Mouse (Mus musculus): ENCODE measurements at regions not wholly inside any gene's neighbourhood (a gene's known extent, or its start where the extent isn't known, plus 50 kb on each side); places are given as distances from the start of the nearest gene placed in this dataset.

DNA sequence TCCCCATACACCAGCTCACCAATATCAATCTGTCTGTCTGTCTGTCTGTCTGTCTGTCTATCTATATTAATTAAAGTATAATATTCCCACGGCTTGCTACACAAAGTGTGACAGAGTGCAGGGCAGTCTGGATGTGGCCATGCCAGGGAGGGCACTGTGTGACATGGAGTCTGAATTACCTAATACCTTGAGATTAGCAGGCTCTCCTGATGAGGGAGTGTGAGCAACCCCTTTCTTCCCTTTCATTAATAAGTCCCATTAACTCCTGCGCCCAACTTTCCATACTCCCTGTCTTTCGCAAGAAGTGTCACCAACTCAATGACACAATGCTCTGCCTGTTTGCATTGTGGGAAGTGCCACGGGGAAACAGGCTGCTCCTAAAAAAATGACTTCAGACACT is 177.9 kb upstream of the Runx1 start:
- intact Hi-C loops (cut with DNase I) = no loop called here
- no peak for DNase-seq (ENCODE audit: extremely low spot score in 1 of 2, low spot score in 2 of 2)
- Histone ChIP-seq H3K27ac (no peak overlapping the region), H3K4me3 (no peak overlapping the region)
- TF ChIP-seq CTCF (IDR thresholded peaks at IDR 0.05) = no peak

DNA sequence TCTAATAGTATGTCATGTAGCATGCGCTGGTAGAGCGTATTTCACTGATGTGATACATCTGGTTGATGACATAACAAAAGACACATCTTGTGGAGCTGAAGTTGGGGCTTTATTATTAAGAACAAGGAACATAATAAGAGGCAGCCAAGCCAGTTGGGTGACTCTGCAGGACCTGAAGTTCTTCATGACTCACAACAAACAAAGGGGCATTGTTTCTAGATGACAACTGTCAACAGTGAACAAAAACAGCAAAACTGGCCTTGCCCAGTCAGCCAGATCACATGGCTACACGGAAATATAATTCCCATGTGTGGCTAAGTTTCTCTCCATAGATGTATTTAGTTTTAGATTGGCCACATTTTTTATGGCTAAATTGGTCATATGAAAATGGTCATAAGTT is 172.7 kb upstream of the Runx1 start:
- H3K27ac ChIP-seq = no peak overlapping the region
- H3K4me3 ChIP-seq = no peak overlapping the region
- intact Hi-C loops (cut with DNase I) = no loop called here
- no peak for TF ChIP-seq CTCF (IDR thresholded peaks at IDR 0.05)
- no peak for DNase-seq (ENCODE audit: extremely low spot score in 1 of 2, low spot score in 2 of 2)

DNA sequence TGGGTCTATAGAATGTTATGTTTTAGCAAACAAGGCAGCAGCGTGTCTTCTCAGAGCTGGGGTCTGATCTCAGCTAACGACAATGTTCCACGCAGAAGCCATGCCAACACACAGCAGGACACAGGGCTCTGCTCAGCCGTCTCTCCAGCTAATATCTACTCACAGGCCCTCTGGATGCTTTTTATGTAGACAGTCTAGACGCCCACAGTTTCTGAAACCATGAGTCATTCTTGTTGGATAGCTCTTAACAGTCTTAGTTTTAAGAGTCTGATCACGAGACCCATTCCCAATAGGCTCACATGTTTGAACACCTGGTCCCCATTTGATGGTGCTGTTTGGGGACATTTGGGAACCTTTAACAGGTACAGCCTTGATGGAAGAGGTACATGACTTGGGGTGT is 171.7 kb upstream of the Runx1 start:
- TF ChIP-seq CTCF (IDR thresholded peaks at IDR 0.05) = no peak
- Histone ChIP-seq H3K4me3 (no peak overlapping the region), H3K27ac (no peak overlapping the region)
- intact Hi-C loops (cut with DNase I) = no loop called here
- peak in 1 of 2 experiments; percentile 13 for DNase-seq (ENCODE audit: extremely low spot score in 1 of 2, low spot score in 2 of 2)

DNA sequence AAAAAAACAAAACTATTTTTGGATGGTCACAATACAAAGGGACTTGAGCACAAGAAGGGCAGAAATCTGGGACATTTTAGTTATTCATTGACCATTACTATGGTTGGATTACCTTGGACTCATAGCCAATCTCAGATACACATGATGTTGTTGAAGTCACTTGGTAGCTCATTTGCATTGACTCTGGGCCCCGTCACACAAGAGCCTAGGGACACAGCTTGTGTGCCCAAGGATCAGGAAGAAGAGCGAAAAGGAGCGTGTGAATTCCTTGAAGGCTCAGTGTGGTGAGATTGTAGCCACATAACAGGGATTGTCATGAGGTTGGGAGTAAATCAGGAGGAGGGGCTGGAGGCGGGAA is 170.0 kb upstream of the Runx1 start:
- DNase-seq (ENCODE audit: extremely low spot score in 1 of 2, low spot score in 2 of 2) = no peak
- TF ChIP-seq CTCF (IDR thresholded peaks at IDR 0.05) = no peak
- no peak overlapping the region for H3K27ac ChIP-seq
- intact Hi-C loops (cut with DNase I) = no loop called here
- no peak overlapping the region for H3K4me3 ChIP-seq

DNA sequence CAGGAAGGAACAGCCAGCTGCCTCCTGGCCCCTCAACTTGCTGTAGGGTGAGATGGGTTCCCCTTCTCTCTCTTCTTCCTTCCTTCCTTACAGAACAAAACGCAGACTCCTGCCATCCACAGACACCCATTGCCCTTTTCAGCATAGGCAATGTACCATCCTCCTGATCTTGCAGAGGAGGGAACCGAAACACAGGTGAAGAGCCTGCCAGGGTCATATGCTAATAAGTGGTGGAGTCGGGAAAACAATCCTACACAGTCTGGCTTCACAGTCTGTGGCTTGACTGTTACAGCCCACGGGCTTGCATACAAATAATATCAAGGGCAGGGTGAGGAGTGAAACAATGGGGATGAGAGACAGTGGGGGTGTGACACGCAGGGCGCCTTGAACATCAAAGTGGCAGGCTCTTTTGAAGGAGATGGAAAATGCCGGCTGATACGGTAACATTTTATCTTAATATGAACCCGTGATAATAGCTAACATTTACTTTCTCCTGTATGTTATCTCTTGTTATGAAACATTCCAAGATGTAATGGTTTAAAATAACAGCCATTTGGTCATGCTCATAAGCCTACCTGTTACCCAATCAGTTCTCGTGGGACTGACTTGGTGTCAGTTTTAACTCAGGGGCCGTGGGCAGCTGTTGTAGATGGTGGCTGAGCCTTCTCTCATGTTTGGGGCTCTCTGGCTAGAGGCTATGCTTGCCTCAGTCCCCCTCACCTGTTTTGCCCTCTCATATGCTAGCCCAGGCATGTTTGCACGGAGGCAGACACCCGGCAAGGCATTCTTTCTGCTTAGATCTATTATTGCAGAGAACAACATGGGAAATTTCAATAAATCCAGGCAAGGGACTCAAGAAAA is 169.4 kb upstream of the Runx1 start:
- Histone ChIP-seq H3K4me3 (no peak overlapping the region), H3K27ac (no peak overlapping the region)
- intact Hi-C loops (cut with DNase I) = no loop called here
- no peak for DNase-seq (ENCODE audit: extremely low spot score in 1 of 2, low spot score in 2 of 2)
- no peak for TF ChIP-seq CTCF (IDR thresholded peaks at IDR 0.05)

DNA sequence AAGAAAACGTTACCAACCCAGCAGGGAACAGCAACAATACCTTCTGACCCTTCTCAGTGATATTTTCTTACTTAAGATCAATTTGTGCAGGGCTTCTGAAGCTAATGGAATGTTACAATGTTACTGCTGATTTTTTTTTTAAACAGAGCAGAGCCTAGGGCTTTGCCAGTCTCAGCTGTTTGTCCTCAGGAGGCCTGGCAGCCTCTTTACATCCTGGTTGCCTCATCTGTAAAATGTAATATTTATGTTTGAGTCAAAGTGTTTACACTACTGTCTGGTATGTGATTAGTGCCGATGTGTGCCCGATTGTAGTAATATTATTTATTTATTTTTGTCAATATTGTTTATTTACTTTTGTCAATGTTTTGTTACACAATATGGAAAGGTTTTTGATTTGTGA is 166.9 kb upstream of the Runx1 start:
- intact Hi-C loops (cut with DNase I) = no loop called here
- H3K4me3 ChIP-seq = no peak overlapping the region
- TF ChIP-seq CTCF (IDR thresholded peaks at IDR 0.05) = no peak
- H3K27ac ChIP-seq = no peak overlapping the region
- no peak for DNase-seq (ENCODE audit: extremely low spot score in 1 of 2, low spot score in 2 of 2)

DNA sequence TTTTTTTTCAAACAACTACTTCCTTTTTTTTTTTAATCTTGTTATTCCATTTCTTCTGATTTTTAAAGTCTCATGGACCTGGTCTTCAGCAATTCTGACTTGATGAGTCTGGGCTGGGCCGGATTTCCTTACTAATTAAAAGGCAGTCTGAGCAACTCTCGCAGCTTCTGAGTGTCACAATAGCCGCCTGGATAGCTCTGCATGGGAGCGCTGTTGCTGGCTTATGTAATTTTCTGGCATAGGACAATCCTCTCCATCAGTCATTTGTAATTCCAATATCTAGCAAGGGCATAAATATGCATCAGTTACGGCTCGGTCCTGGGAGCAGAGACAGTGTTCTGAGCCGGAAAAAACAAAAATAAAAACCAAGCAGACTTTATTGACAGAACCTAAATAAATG is 165.5 kb upstream of the Runx1 start:
- Histone ChIP-seq H3K27ac (no peak overlapping the region), H3K4me3 (no peak overlapping the region)
- TF ChIP-seq CTCF (IDR thresholded peaks at IDR 0.05) = no peak
- intact Hi-C loops (cut with DNase I) = no loop called here
- DNase-seq (ENCODE audit: extremely low spot score in 1 of 2, low spot score in 2 of 2) = no peak

DNA sequence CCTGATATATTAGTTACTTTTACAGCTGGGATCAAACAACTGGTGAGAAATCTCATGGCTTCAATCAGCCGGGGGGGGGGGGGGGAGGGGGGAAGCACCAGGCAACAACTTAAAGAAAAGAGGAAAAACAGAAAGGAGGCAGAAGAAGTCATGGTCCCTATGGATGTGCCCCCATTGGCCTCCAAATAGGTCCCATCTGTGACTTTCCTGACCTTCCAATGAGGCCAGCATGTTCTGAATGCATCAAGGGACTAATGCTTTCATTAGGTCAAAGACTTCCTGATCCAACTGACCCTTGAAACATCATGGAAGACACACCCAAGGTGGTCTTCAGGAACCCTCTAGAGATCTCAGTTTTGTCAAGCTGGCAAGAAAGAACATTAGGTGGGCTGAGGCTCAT is 162.5 kb upstream of the Runx1 start:
- no peak for DNase-seq (ENCODE audit: extremely low spot score in 1 of 2, low spot score in 2 of 2)
- intact Hi-C loops (cut with DNase I) = no loop called here
- TF ChIP-seq CTCF (IDR thresholded peaks at IDR 0.05) = no peak
- no peak overlapping the region for H3K4me3 ChIP-seq
- H3K27ac ChIP-seq = no peak overlapping the region

DNA sequence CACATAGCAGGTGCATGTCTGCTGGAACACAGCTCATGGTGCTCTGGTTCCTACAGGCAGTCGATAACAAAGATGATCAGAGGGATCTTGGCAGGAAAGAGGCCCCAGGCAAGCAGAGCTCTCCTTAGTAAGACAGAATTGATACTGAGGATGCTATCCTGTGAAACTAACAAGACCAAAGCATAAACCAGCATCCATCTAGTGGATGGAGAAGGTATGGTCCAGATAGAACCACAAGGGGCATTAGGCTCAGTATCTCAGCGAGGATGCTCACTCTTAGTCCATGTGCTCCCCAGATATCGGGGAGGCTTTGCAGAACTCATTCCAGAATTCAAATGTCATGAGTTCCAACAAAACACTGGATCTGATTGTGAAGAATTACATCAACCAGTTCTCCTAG is 162.1 kb upstream of the Runx1 start:
- no peak for DNase-seq (ENCODE audit: extremely low spot score in 1 of 2, low spot score in 2 of 2)
- no peak overlapping the region for H3K27ac ChIP-seq
- peak; percentile 22 for TF ChIP-seq CTCF (IDR thresholded peaks at IDR 0.05)
- H3K4me3 ChIP-seq = no peak overlapping the region
- intact Hi-C loops (cut with DNase I) = no loop called here

DNA sequence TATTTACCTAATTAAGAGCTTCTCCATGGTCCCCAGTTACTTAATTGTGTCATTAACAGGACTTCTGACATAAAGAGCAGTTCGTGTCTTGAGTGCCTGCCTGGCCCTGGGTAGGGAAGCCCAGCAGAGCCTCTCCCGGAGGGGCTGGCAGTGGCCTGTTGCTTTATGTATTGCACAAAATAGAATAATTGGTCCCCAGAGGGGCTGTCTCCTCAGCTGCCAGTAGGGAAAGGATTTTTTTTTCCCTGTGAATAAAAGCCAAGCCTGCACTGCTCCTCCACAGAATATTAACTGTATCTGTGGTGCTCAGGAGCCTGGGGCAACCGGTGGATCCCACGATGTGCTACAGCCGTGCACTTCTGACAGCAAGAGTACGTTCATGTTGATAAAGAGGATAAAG is 159.8 kb upstream of the Runx1 start:
- no peak for DNase-seq (ENCODE audit: extremely low spot score in 1 of 2, low spot score in 2 of 2)
- Histone ChIP-seq H3K4me3 (no peak overlapping the region), H3K27ac (no peak overlapping the region)
- no peak for TF ChIP-seq CTCF (IDR thresholded peaks at IDR 0.05)
- intact Hi-C loops (cut with DNase I) = no loop called here

DNA sequence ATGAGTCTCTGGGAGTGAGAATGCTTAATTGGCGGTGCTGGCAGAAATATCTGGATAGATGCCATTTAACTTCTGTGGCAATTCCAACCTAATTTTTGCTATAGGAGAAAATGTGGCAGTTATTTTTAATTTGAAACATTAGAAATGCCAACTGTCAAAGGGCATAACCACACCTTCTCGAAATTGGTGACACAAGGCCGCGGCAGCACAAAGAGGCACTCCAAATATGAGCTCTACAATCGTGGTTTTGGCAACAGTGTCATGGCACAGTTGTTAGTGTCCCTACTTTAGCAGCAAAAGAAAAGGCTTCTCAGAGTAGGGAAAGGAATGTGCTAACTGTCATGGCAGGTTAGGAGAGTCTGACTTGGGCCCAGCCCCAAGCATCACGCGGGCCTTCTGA is 157.0 kb upstream of the Runx1 start:
- intact Hi-C loops (cut with DNase I) = no loop called here
- Histone ChIP-seq H3K27ac (no peak overlapping the region), H3K4me3 (no peak overlapping the region)
- no peak for TF ChIP-seq CTCF (IDR thresholded peaks at IDR 0.05)
- DNase-seq (ENCODE audit: extremely low spot score in 1 of 2, low spot score in 2 of 2) = no peak

DNA sequence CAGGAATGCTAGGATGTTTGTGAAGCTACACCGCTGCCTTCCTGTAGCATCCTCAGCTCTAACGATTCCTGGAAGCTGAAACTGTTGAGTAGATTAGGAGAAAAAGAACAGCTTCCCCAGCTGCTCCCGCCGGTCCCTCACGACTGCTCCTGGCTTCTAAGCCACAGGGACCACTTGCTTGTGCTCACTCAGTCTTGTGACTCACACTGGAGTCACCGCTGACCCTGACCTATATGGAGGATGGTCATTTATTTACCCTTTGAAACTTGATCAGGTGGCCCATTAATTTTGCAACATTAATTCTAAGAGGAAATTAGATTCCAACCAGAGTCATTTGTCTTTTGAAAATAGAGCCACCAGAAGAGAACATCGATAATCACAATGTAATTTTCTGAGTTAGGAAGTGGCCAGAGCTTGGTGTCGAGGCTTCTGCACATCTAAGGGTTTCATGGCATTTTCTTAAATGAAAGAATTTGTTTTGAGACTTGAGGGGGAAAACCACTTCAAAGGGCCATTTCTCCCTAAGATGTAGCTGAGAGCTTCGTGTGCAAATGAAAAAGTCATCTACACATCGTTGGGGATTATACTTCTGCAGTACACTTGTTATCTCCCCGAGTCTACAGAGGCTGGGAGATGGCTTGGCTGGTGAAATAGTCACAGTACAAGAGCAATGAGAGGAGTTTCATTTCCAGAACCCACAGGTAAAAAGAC is 153.8 kb upstream of the Runx1 start:
- DNase-seq (ENCODE audit: extremely low spot score in 1 of 2, low spot score in 2 of 2) = no peak
- intact Hi-C loops (cut with DNase I) = no loop called here
- Histone ChIP-seq H3K27ac (no peak overlapping the region), H3K4me3 (no peak overlapping the region)
- no peak for TF ChIP-seq CTCF (IDR thresholded peaks at IDR 0.05)

DNA sequence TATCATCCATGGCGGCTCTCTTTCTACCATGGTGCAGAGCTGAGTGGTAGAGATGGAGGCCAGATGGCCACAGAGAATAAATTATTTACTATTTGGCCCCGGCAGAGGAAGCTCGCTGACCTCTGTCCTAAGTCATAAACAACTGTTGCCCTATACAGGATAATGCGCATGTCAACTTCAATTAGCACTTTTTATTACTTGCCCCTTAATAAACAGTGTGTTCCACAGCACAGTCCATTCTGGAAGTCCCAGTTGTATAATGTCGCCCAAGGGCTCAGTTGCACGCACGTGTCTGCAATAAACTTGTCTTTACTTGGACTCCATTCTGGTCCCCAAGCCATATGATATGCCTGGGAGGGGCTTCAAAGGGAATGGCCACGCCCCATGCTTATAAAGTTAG is 150.1 kb upstream of the Runx1 start:
- no peak for DNase-seq (ENCODE audit: extremely low spot score in 1 of 2, low spot score in 2 of 2)
- TF ChIP-seq CTCF (IDR thresholded peaks at IDR 0.05) = no peak
- no peak overlapping the region for H3K27ac ChIP-seq
- H3K4me3 ChIP-seq = no peak overlapping the region
- intact Hi-C loops (cut with DNase I) = loop anchor here (2.0 kb wide), 1 partner anchor 51 kb away; no protein-coding TSS in a partner anchor
